Mouse (Mus musculus): ENCODE results near the gene Alpl. TPM values are rescaled to one million over a fixed set of nuclear protein-coding genes. Genes with fewer than 3 reads are reported as not detected.

The Alpl gene
- total and polyA plus RNA-seq, 2 experiments from 2014 or later = 10.1 to 11.2 TPM

DNA sequence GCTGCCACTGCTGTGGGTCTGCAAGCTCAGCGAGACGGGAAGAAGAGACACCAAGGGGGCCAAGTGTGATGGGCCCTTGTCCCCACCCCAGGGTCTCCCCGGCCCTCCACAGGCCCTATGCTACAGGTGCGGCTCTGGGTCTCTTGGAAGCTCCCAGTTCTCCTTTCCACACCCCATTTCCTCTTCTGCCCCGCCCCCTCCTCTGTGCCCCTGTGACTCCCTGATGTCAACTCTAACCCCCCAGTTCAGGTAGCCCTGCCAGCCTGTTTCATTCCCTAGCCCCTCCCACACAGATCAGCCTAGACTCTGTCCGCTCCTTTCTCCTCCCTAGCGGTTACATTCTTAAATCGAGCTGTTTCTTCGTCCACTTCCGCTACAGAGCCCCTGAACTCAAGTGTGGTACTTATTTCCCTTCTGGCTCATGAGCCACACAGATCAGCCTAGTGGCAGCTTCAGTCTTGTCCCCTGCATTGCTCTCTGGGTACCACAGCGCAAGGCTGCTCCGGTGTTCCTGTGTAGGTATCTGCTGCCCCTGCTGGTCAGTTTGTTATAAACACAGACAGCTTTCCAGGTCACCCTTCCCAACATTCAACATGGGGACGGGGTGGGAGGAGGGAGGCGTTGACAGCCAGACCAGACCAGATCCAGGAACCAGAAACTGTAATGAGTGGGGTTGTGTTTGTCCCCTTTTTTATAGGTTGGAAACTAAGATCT lies 39.6 kb upstream of the Alpl start:
- 9% methylated on average over 12 of the region's 14 CpGs for WGBS
- ATAC-seq = peak; percentile 97

DNA sequence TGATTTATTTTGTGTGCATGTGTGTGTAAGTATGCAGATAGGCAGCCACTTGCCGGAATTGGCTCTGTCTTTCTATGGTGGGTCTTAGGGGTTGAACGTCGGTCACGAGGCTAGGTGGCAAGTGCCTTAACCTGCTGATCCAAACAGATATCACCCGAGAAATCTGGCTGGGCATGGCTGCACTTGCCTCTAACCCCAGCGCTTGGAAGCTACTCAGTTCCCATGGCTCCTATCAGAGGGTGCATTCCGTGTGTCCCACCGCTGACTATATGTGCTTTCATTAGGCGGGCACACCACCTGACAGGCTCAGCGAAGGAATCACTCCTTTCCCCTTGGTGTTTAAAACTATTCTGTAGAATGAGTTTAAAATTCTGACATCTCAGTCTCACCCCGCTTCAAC lies 35.4 kb upstream of the Alpl start:
- Histone ChIP-seq H3K4me2 (ENCODE audit: low read depth) (no peak overlapping the region), H3K27ac (ENCODE audit: low read depth, low read length) (no peak overlapping the region), H3K4me3 (ENCODE audit: low read depth, low read length) (no peak overlapping the region), H3K4me1 (ENCODE audit: insufficient read depth) (no peaks in the 10 kb centered on the region), H3K27me3 (ENCODE audit: insufficient read depth, low read length) (0 out of 2 replicates have a peak, but pooled peaks cover 3% of the 10 kb centered on the region), H3K9me3 (ENCODE audit: low read length) (no peaks in the 10 kb centered on the region), H3K36me3 (ENCODE audit: insufficient read depth) (no peaks in the 10 kb centered on the region), H3K9ac (no peak overlapping the region)
- no peak for DNase-seq
- WGBS = 82% methylated on average over 11 of the region's 11 CpGs
- TF ChIP-seq CTCF (IDR thresholded peaks at IDR 0.05; ENCODE audit: low read depth) = no peak
- ATAC-seq = no peak

More for the DNA sequence above, 39.6 kb upstream of the Alpl start:
- no peaks in the 10 kb centered on the region for H3K27me3 ChIP-seq (ENCODE audit: insufficient read depth, low read length)
- H3K36me3 ChIP-seq (ENCODE audit: insufficient read depth) = no peaks in the 10 kb centered on the region
- no peak overlapping the region for H3K27ac ChIP-seq (ENCODE audit: low read depth, low read length)
- DNase-seq = peak; percentile 86
- no peak overlapping the region for H3K9ac ChIP-seq
- peak; percentile 95 for TF ChIP-seq CTCF (IDR thresholded peaks at IDR 0.05; ENCODE audit: low read depth)
- no peaks in the 10 kb centered on the region for H3K9me3 ChIP-seq (ENCODE audit: low read length)
- H3K4me2 ChIP-seq (ENCODE audit: low read depth) = peak overlapping the region; percentile 27; the same call in 1 of the 2 replicates
- H3K4me3 ChIP-seq (ENCODE audit: low read depth, low read length) = no peak overlapping the region
- H3K4me1 ChIP-seq (ENCODE audit: insufficient read depth) = no peaks in the 10 kb centered on the region

DNA sequence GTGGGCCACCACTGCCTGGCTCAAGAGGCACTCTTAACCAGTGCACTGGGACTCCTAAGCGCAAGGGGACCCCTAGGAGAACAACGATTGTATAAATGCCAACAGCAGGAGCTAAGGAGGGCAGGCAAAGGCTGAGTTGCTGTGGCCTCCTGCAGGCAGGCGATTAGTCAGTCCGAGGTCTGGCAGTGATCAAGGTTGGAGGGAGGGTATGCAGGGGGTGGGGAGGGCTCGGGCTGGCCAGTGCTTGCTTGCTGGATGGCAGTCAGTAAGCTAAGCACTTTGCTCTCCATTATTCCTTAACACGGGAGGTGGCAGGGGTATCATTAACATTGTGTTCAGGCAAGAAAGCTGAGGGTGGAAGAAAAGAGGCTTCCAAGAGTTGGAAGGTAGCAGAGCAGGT lies 34.2 kb upstream of the Alpl start:
- no peaks in the 10 kb centered on the region for H3K9me3 ChIP-seq (ENCODE audit: low read length)
- no peak overlapping the region for H3K27ac ChIP-seq (ENCODE audit: low read depth, low read length)
- H3K36me3 ChIP-seq (ENCODE audit: insufficient read depth) = no peaks in the 10 kb centered on the region
- no peak for DNase-seq
- no peak overlapping the region for H3K9ac ChIP-seq
- H3K27me3 ChIP-seq (ENCODE audit: insufficient read depth, low read length) = 0 out of 2 replicates have a peak, but pooled peaks cover 3% of the 10 kb centered on the region
- no peaks in the 10 kb centered on the region for H3K4me1 ChIP-seq (ENCODE audit: insufficient read depth)
- no peak overlapping the region for H3K4me3 ChIP-seq (ENCODE audit: low read depth, low read length)
- no peak for ATAC-seq
- H3K4me2 ChIP-seq (ENCODE audit: low read depth) = no peak overlapping the region
- TF ChIP-seq CTCF (IDR thresholded peaks at IDR 0.05; ENCODE audit: low read depth) = no peak
- WGBS = 22% methylated on average over 6 of the region's 6 CpGs

DNA sequence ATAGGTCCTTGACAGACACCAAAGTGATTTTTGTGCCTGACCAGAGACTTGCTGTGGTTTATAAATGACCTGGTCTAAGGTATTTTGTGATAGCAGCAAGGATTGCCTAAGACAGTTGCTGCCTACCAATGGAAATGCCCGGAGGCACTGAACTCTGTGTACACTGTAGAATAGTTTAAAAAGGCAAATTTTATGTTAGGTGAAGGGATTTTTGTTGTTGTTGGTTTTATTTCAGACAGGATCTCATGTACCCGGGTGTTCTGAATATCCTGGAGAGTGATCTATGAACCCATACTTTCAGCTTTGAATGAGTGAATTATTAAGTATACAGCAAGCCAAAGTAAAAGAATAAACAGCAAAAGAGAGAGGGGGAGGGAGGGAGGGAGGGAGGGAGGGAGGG lies 28.7 kb upstream of the Alpl start:
- 86% methylated on average over 2 of the region's 2 CpGs for WGBS

DNA sequence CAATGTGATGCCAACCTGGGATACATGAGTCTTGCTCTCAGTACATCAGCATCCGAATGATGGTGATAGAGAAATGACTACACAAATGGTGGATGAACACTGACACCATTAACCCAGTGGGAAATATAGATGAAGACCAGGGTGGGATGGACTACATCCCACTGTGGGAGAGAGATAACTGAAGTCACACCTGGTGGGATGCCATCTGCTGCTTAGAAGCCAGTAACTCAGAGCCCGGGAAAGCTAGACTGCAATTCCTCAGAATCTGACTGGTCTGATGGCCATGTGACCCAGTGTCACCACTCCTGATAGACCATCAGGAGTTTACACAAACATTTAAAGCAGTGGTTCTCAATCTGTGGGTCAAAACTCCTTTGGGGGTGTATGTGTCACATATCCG lies 27.4 kb upstream of the Alpl start:
- H3K4me3 ChIP-seq (ENCODE audit: low read depth, low read length) = no peak overlapping the region
- WGBS = 86% methylated on average over 3 of the region's 3 CpGs
- no peaks in the 10 kb centered on the region for H3K27me3 ChIP-seq (ENCODE audit: insufficient read depth, low read length)
- H3K4me1 ChIP-seq (ENCODE audit: insufficient read depth) = no peaks in the 10 kb centered on the region
- TF ChIP-seq CTCF (IDR thresholded peaks at IDR 0.05; ENCODE audit: low read depth) = no peak
- H3K9me3 ChIP-seq (ENCODE audit: low read length) = no peaks in the 10 kb centered on the region
- H3K27ac ChIP-seq (ENCODE audit: low read depth, low read length) = no peak overlapping the region
- ATAC-seq = no peak
- no peak for DNase-seq
- no peaks in the 10 kb centered on the region for H3K36me3 ChIP-seq (ENCODE audit: insufficient read depth)
- H3K9ac ChIP-seq = no peak overlapping the region
- no peak overlapping the region for H3K4me2 ChIP-seq (ENCODE audit: low read depth)

More for the DNA sequence above, 28.7 kb upstream of the Alpl start:
- H3K27ac ChIP-seq (ENCODE audit: low read depth, low read length) = no peak overlapping the region
- no peak overlapping the region for H3K4me2 ChIP-seq (ENCODE audit: low read depth)
- no peaks in the 10 kb centered on the region for H3K36me3 ChIP-seq (ENCODE audit: insufficient read depth)
- no peak overlapping the region for H3K4me3 ChIP-seq (ENCODE audit: low read depth, low read length)
- H3K4me1 ChIP-seq (ENCODE audit: insufficient read depth) = no peaks in the 10 kb centered on the region
- ATAC-seq = no peak
- H3K9ac ChIP-seq = no peak overlapping the region
- no peak for DNase-seq
- 0 out of 2 replicates have a peak, but pooled peaks cover 3% of the 10 kb centered on the region for H3K27me3 ChIP-seq (ENCODE audit: insufficient read depth, low read length)
- no peaks in the 10 kb centered on the region for H3K9me3 ChIP-seq (ENCODE audit: low read length)
- no peak for TF ChIP-seq CTCF (IDR thresholded peaks at IDR 0.05; ENCODE audit: low read depth)

DNA sequence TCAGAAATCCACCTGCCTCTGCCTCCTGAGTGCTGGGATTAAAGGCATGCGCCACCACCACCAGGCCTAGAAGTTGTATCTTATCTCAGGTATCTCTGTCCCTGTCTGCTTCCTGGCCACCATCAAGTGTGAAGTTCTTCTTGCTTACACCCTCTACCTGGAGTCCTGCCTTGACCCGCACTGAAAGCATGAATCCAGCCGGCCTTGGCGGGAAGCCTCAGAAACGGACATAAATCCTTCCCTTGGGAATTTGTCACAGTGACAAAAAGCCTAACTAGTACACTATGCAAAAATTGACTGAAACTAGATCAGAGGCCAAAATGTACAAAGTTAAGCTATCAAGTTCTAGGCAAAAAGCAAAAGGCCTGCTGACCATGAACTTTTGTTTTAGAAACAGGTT lies 26.4 kb upstream of the Alpl start:
- no peaks in the 10 kb centered on the region for H3K36me3 ChIP-seq (ENCODE audit: insufficient read depth)
- no peak for TF ChIP-seq CTCF (IDR thresholded peaks at IDR 0.05; ENCODE audit: low read depth)
- WGBS = 96% methylated on average over 5 of the region's 5 CpGs
- no peaks in the 10 kb centered on the region for H3K9me3 ChIP-seq (ENCODE audit: low read length)
- DNase-seq = no peak
- ATAC-seq = no peak
- no peak overlapping the region for H3K4me3 ChIP-seq (ENCODE audit: low read depth, low read length)
- no peak overlapping the region for H3K27ac ChIP-seq (ENCODE audit: low read depth, low read length)
- H3K4me1 ChIP-seq (ENCODE audit: insufficient read depth) = no peaks in the 10 kb centered on the region
- H3K4me2 ChIP-seq (ENCODE audit: low read depth) = no peak overlapping the region
- no peaks in the 10 kb centered on the region for H3K27me3 ChIP-seq (ENCODE audit: insufficient read depth, low read length)
- H3K9ac ChIP-seq = no peak overlapping the region

DNA sequence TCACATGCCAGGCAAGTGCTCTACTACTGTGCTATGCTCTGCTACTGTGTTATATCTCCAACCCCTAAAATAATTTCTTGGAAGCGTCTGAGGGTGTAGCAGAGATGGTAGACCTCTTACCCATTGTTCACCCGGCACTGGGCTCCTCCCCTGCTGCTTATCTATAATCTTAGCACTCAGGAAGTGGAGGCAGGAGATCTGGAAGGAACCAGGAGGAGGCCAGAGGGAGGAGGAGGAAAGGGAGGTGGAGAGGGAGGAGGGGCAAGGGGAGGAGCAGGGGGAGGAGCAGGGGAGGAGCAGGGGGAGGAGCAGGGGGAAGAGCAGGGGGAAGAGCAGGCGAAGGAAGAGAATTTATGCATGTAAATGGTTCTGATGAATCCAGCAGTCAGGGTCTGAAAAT lies 24.5 kb upstream of the Alpl start:
- H3K4me2 ChIP-seq (ENCODE audit: low read depth) = no peak overlapping the region
- H3K4me3 ChIP-seq (ENCODE audit: low read depth, low read length) = no peak overlapping the region
- no peaks in the 10 kb centered on the region for H3K36me3 ChIP-seq (ENCODE audit: insufficient read depth)
- WGBS = 55% methylated on average over 3 of the region's 3 CpGs
- ATAC-seq (no peak), DNase-seq (no peak)
- H3K4me1 ChIP-seq (ENCODE audit: insufficient read depth) = no peaks in the 10 kb centered on the region
- no peak overlapping the region for H3K9ac ChIP-seq
- H3K9me3 ChIP-seq (ENCODE audit: low read length) = no peaks in the 10 kb centered on the region
- no peak overlapping the region for H3K27ac ChIP-seq (ENCODE audit: low read depth, low read length)
- no peaks in the 10 kb centered on the region for H3K27me3 ChIP-seq (ENCODE audit: insufficient read depth, low read length)
- no peak for TF ChIP-seq CTCF (IDR thresholded peaks at IDR 0.05; ENCODE audit: low read depth)
